Mouse (Mus musculus) hindbrain, embryonic 15.5 days (tissue): ENCODE results near the gene Zfp213. TPM values are rescaled to one million over a fixed set of nuclear protein-coding genes. Genes with fewer than 3 reads are reported as not detected.
A peak's percentile ranks its signal among the peaks of the same experiment; 100 is the strongest.
"Not testable (repeated sequence)": the region's sequence is repeated elsewhere in the genome, so short reads cannot be mapped to it uniquely, and the experiment has no call there.

Source experiments
- ATAC-seq: fragments of 200-750 bp; cut with Nextera tagmentation; 2 replicates; pipeline ENCODE4 v1.8.0; 2017; ENCODE audit warnings: low read depth, moderate number of reproducible peaks, moderate TSS enrichment; ENCODE audit not compliant: low FRiP score
- H3K27ac ChIP-seq: fragments of 300-500 bp; sonication (generic); replicated peaks from 2 replicates; pipeline ENCODE4 v1.5.1; 2015; ENCODE audit warnings: mild to moderate bottlenecking, inconsistent platforms
- H3K27me3 ChIP-seq: fragments of 300-500 bp; sonication (generic); 2 replicates; pipeline ENCODE4 v1.6.1; 2015; ENCODE audit warnings: control low read depth, inconsistent platforms
- H3K36me3 ChIP-seq: fragments of 300-500 bp; sonication (generic); 2 replicates; pipeline ENCODE4 v1.6.1; 2015; ENCODE audit warnings: control low read depth, inconsistent platforms
- H3K4me1 ChIP-seq: fragments of 300-500 bp; sonication (generic); replicated peaks from 2 replicates; pipeline ENCODE4 v1.6.1; 2015; ENCODE audit warnings: control low read depth, inconsistent platforms
- H3K4me2 ChIP-seq: fragments of 300-500 bp; sonication (generic); 2 replicates; pipeline ENCODE4 v1.6.1; 2015; ENCODE audit warnings: moderate library complexity, mild to moderate bottlenecking, inconsistent platforms
- H3K4me3 ChIP-seq: fragments of 300-500 bp; sonication (generic); 2 replicates; pipeline ENCODE4 v1.5.1; 2015; ENCODE audit warnings: mild to moderate bottlenecking, inconsistent platforms
- H3K9ac ChIP-seq: fragments of 300-500 bp; sonication (generic); 2 replicates; pipeline ENCODE4 v1.6.1; 2015; ENCODE audit warnings: inconsistent platforms
- H3K9me3 ChIP-seq: fragments of 300-500 bp; sonication (generic); 2 replicates; pipeline ENCODE4 v1.6.1; 2016; ENCODE audit warnings: control low read depth, inconsistent platforms
- WGBS: fragments of 180-500 bp; shearing (Covaris S2); methylation state at CpG from one replicate; pipeline ENCODE4 v1.1.7; 2015; 5-methylcytosine and 5-hydroxymethylcytosine counted together
- polyA plus RNA-seq: library from polyadenylated mRNA; unstranded; fragments of >200 nt; fragmentation: Nextera tagmentation; extraction: Ambion mirVana; gene quantifications from 2 replicates; pipeline ENCODE4 v1.2.1, GENCODE M21; 2015

Gene Zfp213
- polyA plus RNA-seq, 1 experiment from 2014 or later = 19.8 TPM

GRCm38 (mm10) chr17:23542004-23542720 is 21.9 kb downstream of the Zfp213 start:
- peaks cover 37% of the 10 kb centered on the region for H3K27me3 ChIP-seq
- no peaks in the 10 kb centered on the region for H3K36me3 ChIP-seq
- H3K4me2 ChIP-seq = peak overlapping the region; percentile 43
- peaks cover 20% of the 10 kb centered on the region for H3K4me1 ChIP-seq
- WGBS = 11% methylated on average over 12 of the region's 12 CpGs
- no peak overlapping the region for H3K9ac ChIP-seq
- no peak for ATAC-seq
- H3K27ac ChIP-seq = no peak overlapping the region
- no peaks in the 10 kb centered on the region for H3K9me3 ChIP-seq
- H3K4me3 ChIP-seq = peak overlapping the region; percentile 22

- Histone ChIP-seq H3K27me3 (peaks cover 39% of the 10 kb centered on the region), H3K4me2 (peak overlapping the region; percentile 13), H3K4me3 (peak overlapping the region; percentile 10; the same call in 1 of the 2 replicates)
Observed at GRCm38 (mm10) chr17:23540605-23541475, 23.2 kb downstream of the Zfp213 start.

GRCm38 (mm10) chr17:23540106-23540505 is 23.9 kb downstream of the Zfp213 start:
- no peak overlapping the region for H3K9ac ChIP-seq
- H3K9me3 ChIP-seq = no peaks in the 10 kb centered on the region
- H3K27ac ChIP-seq = no peak overlapping the region
- no peak for ATAC-seq
- 38% methylated on average over 3 of the region's 3 CpGs for WGBS
- peaks cover 20% of the 10 kb centered on the region for H3K4me1 ChIP-seq
- H3K4me3 ChIP-seq = peak overlapping the region; percentile 10; the same call in 1 of the 2 replicates
- H3K36me3 ChIP-seq = no peaks in the 10 kb centered on the region
- peaks cover 39% of the 10 kb centered on the region for H3K27me3 ChIP-seq
- H3K4me2 ChIP-seq = peak overlapping the region; percentile 13; the same call in 1 of the 2 replicates

More at GRCm38 (mm10) chr17:23540605-23541475, 23.2 kb downstream of the Zfp213 start:
- Histone ChIP-seq H3K36me3 (no peaks in the 10 kb centered on the region), H3K9ac (no peak overlapping the region), H3K4me1 (peaks cover 20% of the 10 kb centered on the region), H3K27ac (no peak overlapping the region), H3K9me3 (no peaks in the 10 kb centered on the region)
- ATAC-seq = 0 out of 2 replicates have a peak, but pooled peaks have one; percentile 36
- 13% methylated on average over 31 of the region's 31 CpGs for WGBS

- WGBS = 87% methylated on average over 5 of the region's 5 CpGs
- no peaks in the 10 kb centered on the region for H3K9me3 ChIP-seq
- H3K36me3 ChIP-seq = no peaks in the 10 kb centered on the region
- H3K4me1 ChIP-seq = peaks cover 23% of the 10 kb centered on the region
- peaks cover 44% of the 10 kb centered on the region for H3K27me3 ChIP-seq
- no peak overlapping the region for H3K27ac ChIP-seq
- H3K4me2 ChIP-seq = no peak overlapping the region
- no peak overlapping the region for H3K9ac ChIP-seq
- no peak overlapping the region for H3K4me3 ChIP-seq
- ATAC-seq = no peak
Observed at GRCm38 (mm10) chr17:23539608-23540007, 24.4 kb downstream of the Zfp213 start.

- Histone ChIP-seq H3K27ac (no peak overlapping the region), H3K36me3 (no peaks in the 10 kb centered on the region), H3K4me2 (peak overlapping the region; percentile 53), H3K27me3 (peaks cover 51% of the 10 kb centered on the region), H3K4me3 (peak overlapping the region; percentile 31), H3K9ac (0 out of 2 replicates have a peak overlapping the region, but pooled peaks have one; percentile 18), H3K4me1 (peaks cover 23% of the 10 kb centered on the region), H3K9me3 (no peaks in the 10 kb centered on the region)
- ATAC-seq = no peak
- WGBS = 9% methylated on average over 21 of the region's 21 CpGs
Observed at GRCm38 (mm10) chr17:23538299-23539015, 25.6 kb downstream of the Zfp213 start.

GRCm38 (mm10) chr17:23537554-23538255 is 26.3 kb downstream of the Zfp213 start:
- Histone ChIP-seq H3K4me1 (peaks cover 23% of the 10 kb centered on the region), H3K9me3 (no peaks in the 10 kb centered on the region), H3K36me3 (no peaks in the 10 kb centered on the region), H3K4me2 (peak overlapping the region; percentile 53), H3K27ac (no peak overlapping the region), H3K27me3 (peaks cover 51% of the 10 kb centered on the region), H3K4me3 (peak overlapping the region; percentile 31), H3K9ac (no peak overlapping the region)
- 4% methylated on average over 27 of the region's 27 CpGs for WGBS
- ATAC-seq = no peak

GRCm38 (mm10) chr17:23535046-23535788 is 28.8 kb downstream of the Zfp213 start:
- WGBS = 2% methylated on average over 17 of the region's 29 CpGs
- not testable (repeated sequence) for ATAC-seq

GRCm38 (mm10) chr17:23533591-23534490 is 30.2 kb downstream of the Zfp213 start:
- H3K9ac ChIP-seq, H3K27ac ChIP-seq, H3K4me3 ChIP-seq, H3K4me2 ChIP-seq, H3K9me3 ChIP-seq, ATAC-seq, H3K36me3 ChIP-seq: not testable (repeated sequence)
- H3K27me3 ChIP-seq = peaks cover 31% of the 10 kb centered on the region
- H3K4me1 ChIP-seq = peaks cover 14% of the 10 kb centered on the region
- 8% methylated on average over 11 of the region's 23 CpGs for WGBS

More at GRCm38 (mm10) chr17:23535046-23535788, 28.8 kb downstream of the Zfp213 start:
- H3K9me3 ChIP-seq, H3K27ac ChIP-seq, H3K36me3 ChIP-seq, H3K9ac ChIP-seq: not testable (repeated sequence)
- H3K4me3 ChIP-seq = 0 out of 2 replicates have a peak overlapping the region, but pooled peaks have one; percentile 12
- H3K27me3 ChIP-seq = peaks cover 41% of the 10 kb centered on the region
- peaks cover 14% of the 10 kb centered on the region for H3K4me1 ChIP-seq
- H3K4me2 ChIP-seq = peak overlapping the region; percentile 38

- H3K4me1 ChIP-seq, H3K27ac ChIP-seq, H3K9me3 ChIP-seq, H3K4me3 ChIP-seq, H3K4me2 ChIP-seq, H3K9ac ChIP-seq, H3K36me3 ChIP-seq, ATAC-seq: not testable (repeated sequence)
- H3K27me3 ChIP-seq = peaks cover 12% of the 10 kb centered on the region
- WGBS = 27% methylated on average over 1 of the region's 1 CpGs
Observed at GRCm38 (mm10) chr17:23531408-23531807, 32.6 kb downstream of the Zfp213 start.
